Mouse (Mus musculus) lung, postnatal 25 days (tissue): ENCODE measurements around the gene Jhy.

Source experiments
- DNase-seq: peaks from one replicate; pipeline ENCODE4 v3.0.0; 2022; ENCODE audit warnings: low spot score

Gene Jhy

DNA sequence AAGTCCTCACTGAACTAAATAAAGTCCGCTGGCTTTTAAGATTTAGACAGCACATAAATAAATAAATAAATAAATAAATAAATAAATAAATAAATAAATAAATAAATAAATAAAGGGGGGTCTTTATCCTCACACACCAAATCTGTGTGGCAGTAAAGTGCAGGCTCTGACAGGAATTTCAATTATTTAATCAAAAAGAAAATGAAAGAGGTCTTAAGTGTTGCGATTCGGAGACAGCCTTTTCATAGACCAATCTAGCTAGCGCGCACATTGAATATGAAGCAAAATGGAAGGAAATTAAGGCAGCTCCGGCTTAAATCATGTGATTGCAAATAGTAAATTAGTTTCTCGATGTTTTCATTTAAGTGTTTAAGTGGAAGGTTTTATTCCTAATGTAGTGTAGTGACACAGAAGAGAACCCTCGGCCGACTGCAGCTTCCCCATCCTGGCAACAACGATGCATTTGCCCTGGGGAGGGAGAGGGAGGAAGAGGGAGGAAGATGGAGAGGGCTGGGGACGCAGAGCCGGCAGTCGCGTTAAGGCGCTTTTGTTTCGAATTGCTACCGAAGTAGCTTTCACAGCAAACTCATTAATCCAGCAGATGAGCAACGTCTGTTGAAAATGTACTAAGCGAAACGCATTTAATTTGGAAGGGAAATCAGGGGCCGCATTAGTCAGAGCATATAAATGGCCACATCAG is 105.3 kb downstream of the Jhy start:
- no peak for DNase-seq

DNA sequence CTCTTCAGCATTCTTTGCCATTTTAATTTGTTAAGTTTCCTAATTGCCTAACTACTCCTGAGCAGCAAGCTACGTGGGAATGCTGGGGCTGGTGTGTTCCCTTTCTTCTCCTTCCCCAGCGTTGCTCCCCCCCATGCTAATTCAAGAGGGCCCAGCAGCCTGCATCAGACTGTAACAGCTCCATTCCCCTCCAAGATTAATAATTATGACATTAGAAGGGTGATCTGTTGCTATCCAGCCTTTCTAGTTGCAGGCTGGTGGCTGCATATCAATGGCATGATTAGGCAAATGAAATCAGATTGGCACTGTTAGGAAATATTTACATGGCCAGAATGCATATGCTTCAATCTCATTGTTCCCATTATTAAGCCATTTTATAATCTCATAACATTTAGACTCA is 112.4 kb downstream of the Jhy start:
- no peak for DNase-seq
